24 mouse cellular contexts compared by ENCODE assay signal in the genomic region with DNA sequence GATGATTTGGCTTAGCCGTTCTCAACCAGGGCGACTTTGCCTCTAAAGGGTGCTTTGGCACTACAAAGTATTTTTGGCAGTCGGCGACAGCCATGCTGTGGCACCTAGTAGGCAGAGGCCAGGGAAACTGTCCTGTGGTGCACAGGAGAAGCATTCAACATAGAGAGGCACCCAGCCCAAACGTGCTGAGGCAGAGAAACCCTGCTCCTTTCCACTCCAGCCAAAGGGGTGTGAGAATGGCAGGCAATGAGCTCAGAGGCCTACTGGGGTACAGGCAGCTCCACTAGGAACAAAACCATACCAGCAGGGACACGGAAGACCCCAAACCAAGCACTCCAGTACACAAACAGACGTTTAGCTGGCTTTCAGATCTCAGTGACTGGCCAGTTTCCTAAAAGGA.
"Had no signal": no experiment of that assay in that cellular context is flagged by ENCODE, and none has a peak within 500 bp of the region (broad histone marks: within the 10 kb centered on the region; RNA-seq: fewer than 3 reads in every experiment).

No protein-coding gene starts in this region.

- H3K9me3 ChIP-seq: hindbrain, embryonic 12.5 days; intestine, embryonic 15.5 days; limb, embryonic 10.5 days; limb, embryonic 12.5 days; liver, embryonic 13.5 days; liver, embryonic 15.5 days had no signal

- H3K27ac ChIP-seq: heart, adult 2 months; hindbrain, embryonic 10.5 days; hindbrain, embryonic 12.5 days; hindbrain, embryonic 14.5 days; intestine, embryonic 15.5 days; layer of hippocampus, adult 2 months; left cerebral cortex, adult 2 months; limb, embryonic 10.5 days; limb, embryonic 12.5 days; liver, embryonic 13.5 days; liver, embryonic 15.5 days had no signal

- ATAC-seq: forebrain, embryonic 16.5 days; hindbrain, embryonic 16.5 days; inflammation-experienced regulatory T-cells, adult 6 months; intestine, embryonic 15.5 days; intestine, postnatal 0 days had no signal

- H3K27me3 ChIP-seq: hindbrain, embryonic 12.5 days; intestine, embryonic 15.5 days; limb, embryonic 12.5 days; liver, embryonic 13.5 days; liver, embryonic 15.5 days had no signal

- DNase-seq: gastrocnemius, postnatal 25 days; heart, adult 2 months; heart, postnatal 10 days; kidney, adult 18-20 months; kidney, adult 8-10 months; kidney, postnatal 10 days; kidney, postnatal 25 days; kidney, postnatal 4 days; liver; liver, embryonic 13.5 days had no signal

- H3K4me1 ChIP-seq: hindbrain, embryonic 12.5 days; intestine, embryonic 15.5 days; limb, embryonic 10.5 days had no signal

- H3K4me3 ChIP-seq: heart, adult 2 months; hindbrain, embryonic 10.5 days; hindbrain, embryonic 12.5 days; intestine, embryonic 15.5 days; layer of hippocampus, adult 2 months; left cerebral cortex, adult 2 months; limb, embryonic 10.5 days; limb, embryonic 12.5 days; liver, embryonic 13.5 days; liver, embryonic 15.5 days had no signal

- H3K9ac ChIP-seq: hindbrain, embryonic 12.5 days; hindbrain, embryonic 14.5 days; intestine, embryonic 15.5 days; limb, embryonic 12.5 days; liver, embryonic 13.5 days; liver, embryonic 15.5 days had no signal

- H3K4me2 ChIP-seq: hindbrain, embryonic 12.5 days; hindbrain, embryonic 14.5 days; intestine, embryonic 15.5 days; limb, embryonic 12.5 days; liver, embryonic 11.5 days; liver, embryonic 13.5 days; liver, embryonic 15.5 days had no signal
